Mouse (Mus musculus) cortical plate, adult 2 months (tissue): ENCODE results near the gene Pex26. TPM values are rescaled to one million over a fixed set of nuclear protein-coding genes. Genes with fewer than 3 reads are reported as not detected.

ENCODE experiments used
- H3K27ac ChIP-seq: fragments of 200-500 bp; 2 replicates; pipeline ENCODE4 v1.5.1; 2012; ENCODE audit warnings: low read length, control low read depth, inconsistent platforms; ENCODE audit not compliant: insufficient read depth
- H3K4me1 ChIP-seq: fragments of 200-500 bp; 2 replicates; pipeline ENCODE4 v1.6.1; 2011; ENCODE audit warnings: low read length; ENCODE audit not compliant: control insufficient read depth, insufficient read depth
- H3K4me3 ChIP-seq: fragments of 200-500 bp; 2 replicates; pipeline ENCODE4 v1.5.1; 2011; ENCODE audit warnings: mild to moderate bottlenecking, low read length, control low read depth; ENCODE audit not compliant: insufficient read depth
- CTCF ChIP-seq: fragments of 200-500 bp; IDR thresholded peaks from 2 replicates; pipeline ENCODE4 v1.5.1; 2011; ENCODE audit warnings: mild to moderate bottlenecking, control low read depth, low read length; ENCODE audit not compliant: insufficient read depth; ENCODE audit errors: extremely low read depth
- POLR2A ChIP-seq: fragments of 200-500 bp; IDR thresholded peaks from 2 replicates; pipeline ENCODE4 v1.6.1; 2011; ENCODE audit warnings: mild to moderate bottlenecking, low read length, control low read depth; ENCODE audit not compliant: insufficient read depth; ENCODE audit errors: extremely low read depth
- polyA plus RNA-seq: library from polyadenylated mRNA; depleted of rRNA; stranded (reverse); fragments of >200 nt; gene quantifications from 2 replicates; pipeline ENCODE4 v1.2.3, GENCODE M21; 2012; rRNA removed

Gene Pex26
- polyA plus RNA-seq, 1 experiment, result 15.4 TPM

DNA sequence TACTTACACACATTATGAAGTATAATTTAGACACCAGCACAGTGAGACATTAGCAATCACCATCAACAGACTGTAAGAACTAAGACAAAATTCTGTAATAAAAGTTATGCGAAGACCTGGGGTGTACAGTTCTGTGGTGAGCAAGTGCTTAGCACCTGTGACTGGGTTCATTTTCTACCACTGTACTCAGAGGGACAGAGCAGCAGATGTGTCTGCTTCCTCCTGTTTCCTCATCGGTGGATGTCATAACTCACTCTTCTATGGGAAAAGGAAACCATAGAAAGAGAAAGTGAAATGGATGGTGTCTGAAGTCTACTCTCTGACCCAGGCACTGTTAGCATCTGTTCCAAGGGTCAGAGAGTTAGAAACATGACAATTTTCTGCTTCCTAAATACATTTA, 43.3 kb downstream of the Pex26 start:
- Histone ChIP-seq H3K4me3 (no peak overlapping the region), H3K4me1 (no peaks in the 10 kb centered on the region), H3K27ac (no peak overlapping the region)
- no peak for TF ChIP-seq POLR2A

DNA sequence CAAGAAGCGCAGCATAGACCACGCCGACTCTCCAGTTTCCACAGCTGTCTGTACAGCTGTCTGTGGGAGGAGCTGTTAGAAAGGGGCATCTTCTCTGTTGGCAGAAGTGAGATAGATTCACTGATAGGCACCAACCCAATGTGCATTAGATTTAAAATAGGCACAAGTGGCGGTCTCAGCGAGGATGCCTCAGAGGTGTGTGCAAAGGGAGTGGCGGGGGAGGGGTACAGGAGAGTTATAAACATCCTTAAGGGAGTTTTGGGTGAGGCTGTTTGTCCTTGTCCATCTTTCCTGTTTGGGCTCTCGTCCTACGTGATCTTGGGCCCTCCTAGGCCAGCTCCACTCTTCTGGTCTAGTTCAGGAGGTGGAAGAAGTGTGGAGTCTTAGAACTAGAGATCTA, 45.0 kb downstream of the Pex26 start:
- H3K4me1 ChIP-seq, result no peaks in the 10 kb centered on the region
- TF ChIP-seq POLR2A (no peak), CTCF (no peak)

DNA sequence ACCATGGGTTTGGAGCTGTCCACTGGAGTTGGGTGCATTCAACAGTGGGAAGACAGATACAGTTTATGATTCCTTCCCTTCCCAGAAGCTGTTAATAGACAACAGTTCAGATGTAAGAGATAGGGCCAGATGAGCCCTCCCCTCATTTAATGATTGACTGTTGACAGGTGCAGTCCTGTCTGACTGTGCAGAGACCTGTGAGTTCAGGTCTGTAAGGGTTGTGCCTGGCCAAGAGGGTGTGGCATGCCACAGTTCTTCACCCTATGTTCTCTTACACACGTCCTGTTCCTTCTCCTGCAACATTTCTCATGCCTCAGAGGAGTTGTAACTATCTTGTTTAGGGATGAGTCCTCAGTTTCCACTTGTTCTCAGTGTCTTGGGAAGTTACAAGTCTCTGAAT, 49.2 kb downstream of the Pex26 start:
- Histone ChIP-seq H3K4me3 (no peak overlapping the region), H3K4me1 (no peaks in the 10 kb centered on the region), H3K27ac (no peak overlapping the region)
- no peak for TF ChIP-seq CTCF
- TF ChIP-seq POLR2A, result no peak

More for the DNA sequence above, 45.0 kb downstream of the Pex26 start:
- H3K4me3 ChIP-seq, result no peak overlapping the region
- H3K27ac ChIP-seq, result no peak overlapping the region

DNA sequence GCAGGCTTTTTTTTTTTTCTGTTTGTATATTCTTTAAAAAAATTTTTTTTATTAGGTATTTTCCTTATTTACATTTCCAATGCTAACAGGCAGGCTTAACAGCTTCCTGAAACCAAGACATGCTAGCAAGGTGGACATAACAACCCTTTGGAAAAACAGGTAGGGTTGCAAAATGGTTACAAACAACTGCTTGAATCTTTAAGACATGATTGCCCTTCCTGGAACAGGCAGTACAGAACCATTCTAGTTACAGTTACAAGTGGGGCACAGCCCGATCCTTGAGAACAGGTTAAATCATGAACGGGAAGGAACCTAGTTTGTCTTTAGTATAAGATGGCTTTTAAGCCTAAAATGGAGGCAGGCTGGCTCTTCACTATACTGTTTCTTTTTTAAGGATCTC, 52.9 kb downstream of the Pex26 start:
- H3K4me3 ChIP-seq, result no peak overlapping the region

DNA sequence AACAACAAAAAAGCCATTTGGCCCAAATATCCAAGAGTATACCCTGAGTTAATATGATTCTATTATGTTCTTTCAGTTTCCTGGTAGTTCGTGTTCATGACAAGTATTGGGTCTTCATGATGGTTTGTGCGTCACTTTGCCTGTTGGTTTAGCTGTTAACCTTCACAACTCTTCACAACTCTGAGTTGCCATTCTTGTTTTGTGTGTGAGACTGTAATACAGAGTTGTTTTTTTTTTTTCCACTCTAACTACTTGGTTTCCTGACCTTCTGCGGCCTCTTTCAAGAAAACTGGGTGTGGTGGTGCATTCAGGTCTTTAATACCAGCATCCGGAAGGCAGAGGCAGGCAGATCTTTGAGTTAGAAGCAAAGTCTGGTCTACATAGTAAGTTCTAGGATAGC, 54.7 kb downstream of the Pex26 start:
- Histone ChIP-seq H3K4me1 (no peaks in the 10 kb centered on the region), H3K4me3 (no peak overlapping the region), H3K27ac (no peak overlapping the region)
- TF ChIP-seq CTCF (no peak), POLR2A (no peak)

More for the DNA sequence above, 52.9 kb downstream of the Pex26 start:
- TF ChIP-seq CTCF (no peak), POLR2A (no peak)
- Histone ChIP-seq H3K27ac (no peak overlapping the region), H3K4me1 (no peaks in the 10 kb centered on the region)

DNA sequence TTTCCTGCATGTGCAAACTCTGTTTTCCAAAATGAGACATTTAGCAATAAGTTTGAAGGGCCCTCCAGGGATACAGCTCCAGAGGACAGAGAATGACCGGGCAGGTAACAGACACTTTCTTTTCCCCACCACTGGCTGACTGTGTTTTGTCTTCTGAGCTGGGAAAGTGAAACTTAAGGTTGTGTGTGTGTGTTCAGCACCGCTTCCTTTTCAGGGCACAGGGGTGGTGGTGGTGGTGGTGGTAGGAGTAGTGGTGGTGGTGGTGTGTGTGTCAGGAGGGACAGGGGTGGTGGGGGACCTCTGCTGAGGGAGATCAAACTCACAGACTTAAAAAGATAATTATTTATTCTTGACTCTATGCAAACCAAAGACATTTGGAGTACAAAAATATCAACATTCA, 58.3 kb downstream of the Pex26 start:
- Histone ChIP-seq H3K4me1 (no peaks in the 10 kb centered on the region), H3K27ac (no peak overlapping the region), H3K4me3 (no peak overlapping the region)
- no peak for TF ChIP-seq CTCF
- TF ChIP-seq POLR2A, result no peak

DNA sequence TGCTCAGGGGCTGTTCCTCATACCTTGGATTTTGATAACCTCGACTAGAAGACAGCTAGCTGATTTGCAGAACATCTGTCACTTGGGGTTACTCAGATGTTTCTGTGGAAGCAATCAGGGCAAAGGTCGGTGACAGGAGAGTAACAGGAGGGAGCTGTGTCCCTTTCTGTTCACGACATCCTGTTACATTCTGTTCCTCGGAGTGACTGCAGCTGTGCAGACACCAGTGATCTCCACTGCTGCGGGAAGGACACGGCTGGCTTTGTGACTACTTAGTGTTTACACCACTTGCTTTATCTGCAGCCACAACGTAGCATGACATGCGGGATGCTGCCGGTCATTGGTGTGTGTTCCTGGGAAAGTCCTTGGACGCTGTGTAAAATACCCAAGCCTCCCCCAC, 59.7 kb downstream of the Pex26 start:
- H3K4me1 ChIP-seq, result no peaks in the 10 kb centered on the region
- H3K27ac ChIP-seq, result no peak overlapping the region
- TF ChIP-seq POLR2A, result no peak
- H3K4me3 ChIP-seq, result no peak overlapping the region

DNA sequence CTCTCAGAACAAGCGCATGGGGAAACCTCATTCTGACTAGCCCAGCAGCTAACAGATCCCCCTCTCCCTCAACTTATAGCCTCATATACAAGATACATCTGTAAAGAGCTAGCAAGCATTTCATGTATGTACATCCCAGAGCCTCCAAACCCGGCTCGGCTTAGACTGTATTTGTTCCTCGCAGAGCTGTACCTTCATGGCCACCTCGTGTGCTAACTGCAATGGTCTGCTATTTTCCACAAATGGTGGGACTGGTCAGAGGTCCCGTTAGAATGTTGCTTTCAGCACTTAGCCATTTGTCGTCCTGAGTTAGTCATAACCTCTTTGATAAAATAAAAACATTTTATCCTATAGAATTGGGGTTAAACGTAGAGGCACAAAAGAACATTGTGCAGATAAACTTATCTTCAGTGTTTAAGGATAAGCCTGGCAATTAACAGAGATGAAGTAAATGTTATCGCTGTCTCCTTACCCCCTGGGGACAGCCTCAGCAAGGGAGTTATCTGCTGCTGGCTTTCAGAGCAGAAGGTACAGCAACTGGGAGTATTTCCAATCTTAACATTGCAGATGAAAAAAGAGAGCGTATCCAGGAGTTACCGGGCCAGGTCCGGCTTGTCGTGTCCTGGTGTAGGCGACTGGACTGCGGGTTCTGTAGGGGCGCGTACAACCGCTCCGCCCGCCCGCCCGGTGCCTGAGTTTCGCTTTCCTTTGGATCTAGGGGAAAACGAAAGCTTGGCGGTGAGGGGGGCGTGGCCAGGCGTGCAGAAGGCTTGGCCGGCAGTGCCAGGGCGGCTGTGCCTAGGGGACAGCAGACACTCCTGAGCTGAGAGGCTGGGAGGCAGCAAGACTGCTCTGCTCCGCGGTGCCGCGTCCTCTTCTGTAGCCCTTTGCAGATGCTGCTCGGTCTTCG, 61.9 kb downstream of the Pex26 start, which contains the start of gene Usp18:
Gene Usp18, plus strand, starts transcription at position 780 of the 910 bp plus-strand sequence.
- TF ChIP-seq POLR2A (no peak), CTCF (no peak)
- H3K4me3 ChIP-seq, result peak within 1 kb of the TSS; percentile 37
- H3K4me1 ChIP-seq, result no peaks in the 10 kb centered on the region
- H3K27ac ChIP-seq, result no peak within 1 kb of the TSS

DNA sequence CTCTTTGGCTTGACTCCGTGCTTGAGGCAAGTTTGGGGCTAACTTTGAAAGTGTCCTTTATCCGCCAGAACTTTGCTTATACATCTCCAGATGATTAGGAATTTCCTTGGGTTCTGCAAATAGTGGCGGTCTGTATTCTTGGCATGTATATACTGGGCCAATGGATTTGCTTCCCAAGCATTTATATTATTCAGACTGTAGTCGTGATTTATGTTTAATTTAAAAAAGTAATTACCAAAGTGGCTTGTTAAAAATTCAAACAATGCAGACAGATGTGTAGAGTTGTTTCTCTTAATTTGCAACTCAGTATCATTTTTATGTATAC, 62.5 kb downstream of the Pex26 start:
- Histone ChIP-seq H3K4me1 (no peaks in the 10 kb centered on the region), H3K4me3 (peak overlapping the region; percentile 37), H3K27ac (no peak overlapping the region)
- TF ChIP-seq POLR2A, result no peak
- TF ChIP-seq CTCF, result no peak

Other genes starting within 250 kb of the Pex26 start
- gene Mical3, start 52.7 kb upstream of the Pex26 start, polyA plus RNA-seq, result 67.4 and 69.0 TPM in 2 replicates
- 5.4 and 5.8 TPM in 2 replicates for gene Tuba8, start 27.0 kb downstream of the Pex26 start, polyA plus RNA-seq
- gene Usp18, start 62.2 kb downstream of the Pex26 start, polyA plus RNA-seq, result 2.2 and 3.6 TPM in 2 replicates
- 11.2 and 11.8 TPM in 2 replicates for gene Slc6a13, start 116.6 kb downstream of the Pex26 start, polyA plus RNA-seq
- gene Slc6a12, start 159.4 kb downstream of the Pex26 start, polyA plus RNA-seq, result 1.2 and 1.4 TPM in 2 replicates